Mouse (Mus musculus): ENCODE measurements around the gene 1810009A15Rik.

- no peak for TF ChIP-seq POLR2A (IDR thresholded peaks at IDR 0.05; ENCODE audit: low read depth, low read length)
- no peak for TF ChIP-seq CTCF (IDR thresholded peaks at IDR 0.05; ENCODE audit: extremely low read depth, insufficient read depth, insufficient read length, insufficient replicate concordance)
Measured at GRCm38 (mm10) chr19:8920836-8921291, 32.2 kb downstream of the 1810009A15Rik start.
